Mouse (Mus musculus) embryo, embryonic 9.5 days (tissue): ENCODE results near the gene Omd.
"Not testable (repeated sequence)": the region's sequence is repeated elsewhere in the genome, so short reads cannot be mapped to it uniquely, and the experiment has no call there.

ENCODE experiments used
- DNase-seq: peaks from one replicate; pipeline ENCODE4 v3.0.0-alpha.2; 2017; ENCODE audit errors: extremely low spot score

Omd gene

GRCm38 (mm10) chr13:49581541-49582530 is at the start of gene Omd:
Gene Omd, plus strand, starts transcription at chr13:49582462.
- DNase-seq = peak; percentile 10

DNA sequence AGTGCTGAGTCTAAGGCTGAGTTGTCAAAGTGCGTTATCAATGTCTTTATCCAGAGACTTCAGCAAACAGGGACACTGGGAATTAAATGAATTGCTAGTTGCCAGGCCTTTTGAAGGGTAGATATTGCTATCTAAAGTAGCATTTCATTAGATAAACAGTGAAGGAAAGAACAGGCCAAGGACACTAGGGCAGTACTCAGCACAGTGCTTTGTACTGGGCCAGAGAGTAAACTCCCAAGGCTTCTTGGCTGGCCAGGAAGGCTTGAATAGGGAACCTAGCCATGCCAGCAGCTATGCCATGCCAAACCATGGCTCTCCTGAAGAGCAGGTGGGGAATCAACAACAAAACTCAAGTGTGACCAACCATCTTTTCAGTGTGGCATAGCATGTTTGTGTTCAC is 45.3 kb upstream of the Omd start:
- no peak for DNase-seq

GRCm38 (mm10) chr13:49538693-49539092 is 43.6 kb upstream of the Omd start:
- no peak for DNase-seq

GRCm38 (mm10) chr13:49544279-49544678 is 38.0 kb upstream of the Omd start, which contains the start of gene Aspn:
Gene Aspn, plus strand, starts transcription at chr13:49544443.
- DNase-seq = no peak

- DNase-seq = no peak
Observed at GRCm38 (mm10) chr13:49545646-49546045, 36.6 kb upstream of the Omd start.

- DNase-seq = no peak
Observed at GRCm38 (mm10) chr13:49546517-49546916, 35.7 kb upstream of the Omd start.

- DNase-seq = no peak
Observed at GRCm38 (mm10) chr13:49547563-49548150, 34.6 kb upstream of the Omd start.

- DNase-seq = no peak
Observed at GRCm38 (mm10) chr13:49549616-49550015, 32.6 kb upstream of the Omd start.

GRCm38 (mm10) chr13:49554519-49554918 is 27.7 kb upstream of the Omd start:
- no peak for DNase-seq

DNA sequence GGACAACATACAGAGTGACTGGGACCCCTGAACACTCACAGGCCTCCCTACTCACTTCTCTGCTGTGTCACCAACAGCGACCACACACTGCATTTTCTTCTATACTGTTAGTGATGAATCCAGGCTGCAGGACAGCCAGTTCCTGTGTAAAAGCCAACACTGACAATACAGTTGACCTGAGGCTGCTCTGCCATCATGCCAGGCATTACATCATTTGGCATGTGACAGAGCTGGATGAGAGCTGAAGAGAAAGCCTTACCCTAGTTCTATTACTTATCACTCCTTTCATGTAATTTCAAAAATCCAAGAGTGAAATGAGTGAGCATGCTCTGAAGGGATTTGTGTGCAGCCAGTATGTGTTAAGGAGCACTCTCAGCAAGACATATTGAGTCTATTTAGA is 26.1 kb upstream of the Omd start:
- DNase-seq = no peak

DNA sequence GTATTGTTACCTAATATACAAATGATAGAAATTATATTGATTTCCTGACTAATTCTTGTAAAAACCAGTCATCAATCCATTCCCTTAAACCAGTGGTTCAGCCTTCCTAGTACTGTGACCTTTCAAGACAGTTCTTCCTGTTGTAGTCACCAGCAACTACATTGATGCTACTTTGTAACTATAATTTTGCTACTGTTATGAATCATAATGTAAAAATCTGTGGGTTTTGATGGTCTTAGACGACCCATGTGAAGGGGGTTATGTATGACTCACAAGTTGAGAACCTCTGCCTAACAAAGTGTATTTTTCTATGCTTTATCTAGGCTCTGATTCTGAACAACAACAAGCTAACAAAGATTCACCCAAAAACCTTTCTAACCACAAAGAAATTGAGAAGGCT is 25.3 kb upstream of the Omd start:
- DNase-seq = no peak

DNA sequence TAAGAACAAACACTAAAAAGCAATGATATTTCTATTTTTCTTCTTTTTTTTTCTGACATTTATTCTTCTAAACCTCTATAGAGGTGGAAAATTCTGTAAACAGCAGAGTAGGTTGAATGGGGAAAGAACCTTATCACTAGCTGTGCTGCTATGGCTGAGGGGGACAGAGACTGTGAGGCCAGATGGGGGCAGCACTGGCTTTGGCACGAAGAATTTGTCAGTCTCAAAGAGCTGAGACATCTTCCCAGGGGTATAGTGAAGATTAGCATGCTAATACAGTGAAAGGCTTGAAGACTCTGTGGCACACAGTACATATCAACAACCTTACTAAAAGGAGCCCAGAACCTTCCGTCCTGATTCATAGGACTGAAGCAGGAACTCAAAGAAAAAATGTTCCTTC is 23.1 kb upstream of the Omd start:
- DNase-seq = no peak

GRCm38 (mm10) chr13:49560886-49561285 is 21.4 kb upstream of the Omd start:
- DNase-seq = no peak

DNA sequence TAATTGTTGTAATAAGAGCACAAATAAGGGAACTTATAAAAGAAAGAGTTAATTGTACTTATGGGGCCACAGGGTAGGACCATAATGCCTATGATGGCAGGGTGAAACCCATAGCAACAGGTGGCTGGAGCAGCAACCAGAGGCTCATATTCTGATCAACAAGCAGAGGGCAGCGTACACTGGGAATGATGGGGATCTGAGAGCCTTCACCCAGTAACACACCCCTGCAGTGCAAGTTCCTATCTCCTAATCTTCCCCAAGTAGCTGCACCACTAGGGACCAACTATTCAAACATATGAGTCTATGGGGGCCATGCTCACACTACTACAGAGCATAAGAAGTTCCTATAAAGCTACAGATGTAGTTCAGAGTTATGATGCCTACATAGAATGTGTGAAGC is 17.9 kb upstream of the Omd start:
- DNase-seq = no peak

DNA sequence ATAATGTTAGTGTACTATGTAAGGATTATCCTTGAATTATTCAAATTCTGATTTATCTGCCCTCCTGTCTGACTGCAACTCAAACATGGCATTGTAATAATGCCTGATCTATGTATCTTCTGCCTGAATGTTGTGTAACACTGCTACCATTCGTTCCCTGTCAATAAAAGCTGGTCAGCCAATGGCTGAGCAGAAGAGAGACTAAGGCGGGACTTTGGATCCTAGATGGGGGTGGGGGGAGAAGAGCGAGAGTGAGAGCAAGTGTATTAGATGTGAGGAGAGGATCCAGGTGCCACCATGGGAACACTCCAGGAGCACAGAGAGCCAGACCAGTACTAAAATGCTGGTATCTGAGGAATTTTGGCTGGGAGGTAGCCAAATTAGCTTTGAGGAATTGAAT is 11.9 kb upstream of the Omd start:
- DNase-seq = no peak

DNA sequence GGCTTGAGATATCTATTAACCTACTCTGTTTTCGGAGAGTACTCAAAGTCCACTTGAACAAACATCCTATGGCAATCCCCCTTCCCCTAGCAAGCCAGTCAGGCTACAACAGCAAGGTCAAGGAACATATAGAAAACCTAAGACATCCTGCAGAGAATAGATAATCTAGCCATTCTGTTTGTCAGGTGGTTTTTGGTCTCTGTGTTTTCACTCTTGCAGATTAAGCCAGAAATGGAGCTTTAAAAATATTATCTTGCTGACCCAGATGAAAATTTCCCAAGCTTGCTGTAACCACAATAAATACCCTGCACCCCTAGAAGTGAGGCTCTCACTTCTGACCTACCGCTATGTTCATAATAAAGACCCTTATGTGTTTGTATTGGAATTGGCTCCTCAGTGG is 10.8 kb upstream of the Omd start:
- no peak for DNase-seq

GRCm38 (mm10) chr13:49583859-49584258 is 1.6 kb downstream of the Omd start:
- no peak for DNase-seq

DNA sequence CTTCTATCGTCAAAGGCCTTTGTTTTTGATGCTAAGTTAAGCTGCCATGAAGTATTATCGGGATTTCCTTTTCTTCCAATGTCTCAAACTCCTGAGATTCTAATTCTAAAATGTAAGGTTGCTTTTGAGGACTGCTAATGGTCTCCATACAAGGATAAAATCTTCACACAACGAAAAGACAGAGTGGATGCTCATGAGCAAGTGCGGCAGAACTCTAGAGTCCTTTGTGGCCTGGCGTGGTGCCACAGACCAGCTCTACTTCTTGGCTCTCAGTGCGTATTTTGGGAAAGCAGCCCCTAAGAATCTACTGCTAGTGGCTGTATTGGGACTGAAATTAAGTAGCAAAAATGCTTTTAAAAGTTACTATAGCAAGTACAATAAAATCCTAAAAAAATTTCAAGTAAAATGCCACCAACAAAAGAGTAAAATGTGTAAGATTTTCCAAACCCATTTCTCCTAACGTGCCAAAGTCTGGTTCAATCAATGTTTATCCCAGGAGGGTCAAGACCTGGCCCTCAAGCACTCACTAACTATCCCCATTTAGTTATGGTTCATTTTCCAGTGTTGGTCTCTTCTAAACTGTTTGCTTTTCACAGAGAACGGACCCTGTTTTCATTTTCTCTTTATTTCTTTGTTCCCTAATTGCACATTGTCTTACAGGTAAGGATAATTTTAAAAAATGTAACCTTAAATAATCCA is 2.2 kb downstream of the Omd start:
- DNase-seq = no peak

GRCm38 (mm10) chr13:49586062-49586461 is 3.8 kb downstream of the Omd start:
- DNase-seq = no peak

DNA sequence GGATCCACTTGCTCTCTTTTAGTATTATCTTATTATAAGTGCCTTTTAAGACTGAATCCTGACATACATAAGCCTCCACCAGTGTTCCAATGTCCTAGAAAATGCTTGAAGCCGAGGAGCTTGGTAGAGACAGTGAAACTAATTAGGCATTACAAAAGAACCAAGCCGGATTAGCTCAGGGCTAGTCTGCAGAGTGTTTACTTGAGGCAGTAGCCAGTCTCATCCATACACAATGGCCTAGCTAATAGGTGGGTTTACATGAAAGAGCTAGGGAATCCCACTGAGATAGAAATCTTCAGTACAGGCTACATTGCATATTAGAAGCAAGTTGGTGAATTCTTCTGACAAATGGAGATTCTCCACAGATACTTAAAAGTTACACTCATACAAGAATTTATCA is 20.3 kb downstream of the Omd start:
- not testable (repeated sequence) for DNase-seq

DNA sequence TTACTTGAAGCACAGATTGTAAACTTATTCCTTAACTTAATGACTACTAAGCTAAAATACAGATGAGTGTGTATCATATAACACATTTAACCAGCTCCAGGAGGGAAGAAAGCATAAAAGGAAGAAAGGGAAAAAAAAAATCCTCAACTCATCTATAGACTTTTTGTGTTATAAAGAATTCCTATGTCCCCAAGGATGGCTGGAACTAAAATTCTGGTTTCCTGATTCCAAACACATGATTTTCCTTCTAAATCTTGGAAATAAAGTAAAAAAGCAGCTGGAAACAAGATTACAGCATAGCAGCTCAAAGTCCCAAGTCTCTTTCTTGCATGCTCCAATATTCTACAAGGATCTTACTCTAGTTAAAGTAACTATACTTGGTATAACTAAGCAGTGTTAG is 21.3 kb downstream of the Omd start:
- no peak for DNase-seq

- DNase-seq = no peak
Observed at GRCm38 (mm10) chr13:49607714-49608113, 25.5 kb downstream of the Omd start, which contains the start of gene Ogn. Gene Ogn, plus strand, starts transcription at chr13:49608046.
